Mouse (Mus musculus) gastrocnemius, adult 2 months (tissue): ENCODE measurements around the gene Rims3. TPM values are rescaled to one million over a fixed set of nuclear protein-coding genes. Genes with fewer than 3 reads are reported as not detected.

Experiments used
- DNase-seq: peaks from one replicate; pipeline ENCODE4 v3.0.0; 2022
- H3K27ac ChIP-seq: fragments of 200-600 bp; 2 replicates; pipeline ENCODE4 v1.8.1; 2022; ENCODE audit warnings: mild to moderate bottlenecking
- H3K4me3 ChIP-seq: fragments of 200-600 bp; 2 replicates; pipeline ENCODE4 v1.8.1; 2022; ENCODE audit warnings: mild to moderate bottlenecking, moderate library complexity
- CTCF ChIP-seq: fragments of 200-600 bp; IDR thresholded peaks from 2 replicates; pipeline ENCODE4 v1.8.1; 2022; ENCODE audit warnings: antibody characterized with exemption, mild to moderate bottlenecking, moderate library complexity
- intact Hi-C: fragments of 180-260 bp; cut with DNase I; formaldehyde crosslinking; loops from one replicate; pipeline ENCODE4 v1.15.1; 2025
- total RNA-seq, 2 experiments: library from RNA; stranded (reverse); gene quantifications; 2 replicates each; pipeline ENCODE4 v1.2.3; 2021

The Rims3 gene
- total RNA-seq, 2 experiments from 2014 or later = 0.03 TPM; not detected in 1

GRCm38 (mm10) chr4:120887381-120888112 is 32.9 kb downstream of the Rims3 start:
- intact Hi-C loops = loop anchor here (1.0 to 5.0 kb wide), 3 partner anchors 36 to 205 kb away; no protein-coding TSS in a partner anchor
- peak; percentile 58 for DNase-seq
- no peak overlapping the region for H3K4me3 ChIP-seq
- peak; percentile 70 for TF ChIP-seq CTCF
- no peak overlapping the region for H3K27ac ChIP-seq

GRCm38 (mm10) chr4:120888884-120889283 is 34.3 kb downstream of the Rims3 start:
- Histone ChIP-seq H3K27ac (no peak overlapping the region), H3K4me3 (no peak overlapping the region)
- DNase-seq = no peak
- intact Hi-C loops = loop anchor here (5.0 kb wide), 2 partner anchors 132 to 207 kb away; no protein-coding TSS in a partner anchor
- TF ChIP-seq CTCF = no peak

- TF ChIP-seq CTCF = no peak
- intact Hi-C loops = no loop called here
- Histone ChIP-seq H3K27ac (no peak overlapping the region), H3K4me3 (no peak overlapping the region)
- no peak for DNase-seq
Observed at GRCm38 (mm10) chr4:120890754-120891440, 36.3 kb downstream of the Rims3 start.

DNA sequence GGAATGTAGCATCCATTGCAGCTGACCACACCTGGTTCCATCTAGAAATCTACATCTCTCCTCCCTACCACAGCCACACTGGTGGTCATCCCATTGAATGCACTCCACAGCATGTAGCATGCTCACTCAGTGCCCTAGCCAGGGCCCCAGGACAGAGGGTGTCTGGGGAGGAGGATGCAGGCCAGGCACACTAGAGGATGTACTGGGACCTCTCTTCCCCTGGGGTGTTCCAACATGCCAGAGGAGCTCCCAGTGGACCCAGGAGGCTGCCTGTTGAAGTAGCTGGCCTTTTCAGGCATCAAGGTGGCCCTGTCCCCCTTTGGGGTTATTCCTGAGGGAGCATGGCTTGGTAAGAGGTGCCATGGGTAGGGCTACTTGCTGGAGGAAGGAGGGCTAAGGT is 37.3 kb downstream of the Rims3 start:
- intact Hi-C loops = no loop called here
- Histone ChIP-seq H3K4me3 (no peak overlapping the region), H3K27ac (no peak overlapping the region)
- TF ChIP-seq CTCF = no peak
- DNase-seq = no peak

GRCm38 (mm10) chr4:120892516-120892915 is 37.9 kb downstream of the Rims3 start:
- intact Hi-C loops = no loop called here
- Histone ChIP-seq H3K27ac (no peak overlapping the region), H3K4me3 (no peak overlapping the region)
- no peak for TF ChIP-seq CTCF
- DNase-seq = no peak

DNA sequence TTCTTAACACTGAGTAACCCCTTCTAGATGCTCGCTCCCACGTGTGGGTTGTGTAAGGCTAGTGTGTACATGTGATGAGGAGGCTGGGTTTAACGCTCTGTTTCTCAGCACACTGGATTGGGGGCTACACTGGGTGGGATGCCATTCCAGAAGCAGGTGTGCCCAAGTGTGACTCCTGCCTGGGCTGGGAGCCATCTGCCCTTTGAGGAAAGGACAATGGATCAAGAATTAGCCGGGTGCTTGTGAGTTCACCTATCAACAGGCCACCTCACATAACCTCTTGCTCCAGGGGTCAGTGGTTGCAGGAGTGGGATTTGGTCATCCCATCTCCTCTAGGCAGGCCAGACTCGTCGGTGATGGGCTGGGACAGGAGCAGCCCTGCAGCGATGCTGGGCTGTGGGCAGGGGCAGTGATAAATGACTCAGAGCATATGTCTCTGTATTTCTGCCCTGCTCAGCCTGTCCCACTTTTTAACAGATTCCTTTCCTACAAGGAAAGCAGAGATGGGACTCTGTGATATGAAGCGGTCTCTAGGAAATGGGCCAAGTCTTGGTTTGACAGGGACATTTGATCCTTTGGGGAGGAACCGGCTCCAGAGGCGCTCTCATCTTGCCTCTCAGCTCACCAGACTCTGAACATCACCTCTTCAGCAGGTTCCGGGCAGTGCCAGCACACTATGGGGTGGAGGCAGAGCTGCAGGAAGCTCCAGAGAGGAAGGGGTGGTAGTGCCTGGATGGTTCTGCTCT is 39.2 kb downstream of the Rims3 start:
- intact Hi-C loops = no loop called here
- no peak overlapping the region for H3K4me3 ChIP-seq
- no peak for TF ChIP-seq CTCF
- no peak overlapping the region for H3K27ac ChIP-seq
- DNase-seq = no peak

DNA sequence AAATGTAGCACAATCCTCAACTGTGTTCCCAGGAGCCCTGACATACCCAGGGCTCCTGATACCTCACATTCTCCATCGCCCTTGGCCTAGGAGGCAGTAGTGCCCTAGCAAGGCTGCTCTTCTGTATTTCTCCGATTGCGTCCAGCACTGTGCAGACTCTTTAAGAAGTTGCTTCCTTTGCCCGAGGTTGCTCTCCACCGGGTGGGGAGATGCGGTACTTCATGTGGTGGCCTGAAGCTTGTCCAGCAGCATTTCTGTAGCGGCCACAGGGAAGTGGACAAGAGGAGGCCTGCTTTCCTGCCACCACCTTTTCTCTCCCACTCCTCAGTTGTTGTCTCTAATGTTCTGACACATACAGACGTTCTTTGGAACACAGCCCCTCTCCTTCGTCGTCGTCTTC is 40.0 kb downstream of the Rims3 start:
- DNase-seq = no peak
- Histone ChIP-seq H3K4me3 (no peak overlapping the region), H3K27ac (no peak overlapping the region)
- TF ChIP-seq CTCF = no peak
- intact Hi-C loops = no loop called here

DNA sequence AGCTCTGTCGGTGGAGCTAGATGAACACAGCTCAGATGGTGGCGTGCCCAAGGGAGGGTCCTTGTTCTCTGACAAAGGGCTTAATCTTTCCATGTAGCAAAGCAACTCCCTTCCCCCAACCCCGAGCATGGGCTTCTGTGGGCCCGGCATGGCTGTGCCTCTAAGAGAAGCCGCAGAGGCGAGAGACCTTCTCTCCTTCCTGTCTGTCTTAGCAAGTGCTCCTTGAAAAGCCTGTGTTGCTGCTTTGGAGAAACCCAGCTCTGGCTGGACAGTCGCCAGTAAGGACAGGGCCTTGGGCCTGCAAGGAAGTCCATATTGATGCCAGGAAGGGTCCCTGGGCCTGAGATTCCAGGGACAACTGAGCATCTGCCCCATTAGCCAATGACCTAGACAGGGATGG is 40.6 kb downstream of the Rims3 start:
- intact Hi-C loops = no loop called here
- no peak overlapping the region for H3K27ac ChIP-seq
- H3K4me3 ChIP-seq = no peak overlapping the region
- TF ChIP-seq CTCF = no peak
- no peak for DNase-seq

GRCm38 (mm10) chr4:120895810-120896584 is 41.4 kb downstream of the Rims3 start:
- no peak overlapping the region for H3K4me3 ChIP-seq
- H3K27ac ChIP-seq = no peak overlapping the region
- intact Hi-C loops = no loop called here
- TF ChIP-seq CTCF = no peak
- no peak for DNase-seq

GRCm38 (mm10) chr4:120904533-120904932 is 49.9 kb downstream of the Rims3 start:
- no peak for TF ChIP-seq CTCF
- no peak overlapping the region for H3K4me3 ChIP-seq
- no peak for DNase-seq
- intact Hi-C loops = no loop called here
- H3K27ac ChIP-seq = no peak overlapping the region

DNA sequence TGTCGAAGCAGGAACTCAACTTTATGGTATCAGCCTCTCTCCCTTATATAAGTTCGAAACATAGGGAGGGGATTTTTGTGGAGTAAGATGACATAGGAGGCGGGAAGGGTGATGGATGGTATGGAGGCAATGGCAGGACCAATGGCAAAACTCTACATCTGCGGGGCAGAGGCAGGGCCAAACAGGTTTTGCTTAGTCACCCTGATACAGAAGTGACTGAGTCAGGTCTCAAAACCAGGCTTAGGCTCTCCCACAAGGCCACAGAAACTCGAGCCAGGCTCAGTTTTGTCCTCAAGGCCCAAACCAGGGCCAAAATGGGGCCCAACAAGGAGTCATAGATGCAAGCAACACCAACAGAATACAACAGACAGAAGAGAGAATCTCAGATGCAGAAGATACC is 51.0 kb downstream of the Rims3 start:
- H3K27ac ChIP-seq = no peak overlapping the region
- TF ChIP-seq CTCF = no peak
- no peak overlapping the region for H3K4me3 ChIP-seq
- intact Hi-C loops = no loop called here
- no peak for DNase-seq

- Histone ChIP-seq H3K4me3 (0 out of 2 replicates have a peak overlapping the region, but pooled peaks have one; percentile 23), H3K27ac (no peak overlapping the region)
- intact Hi-C loops = loop anchor here (1.0 kb wide), 1 partner anchor 58 kb away; no protein-coding TSS in a partner anchor
- peak; percentile 81 for TF ChIP-seq CTCF
- peak; percentile 61 for DNase-seq
Observed at GRCm38 (mm10) chr4:120909558-120910150, 55.0 kb downstream of the Rims3 start.
